Mouse (Mus musculus) naive thymus-derived CD4-positive, alpha-beta T cell, adult 2 months (primary cell): Measurements from ENCODE around the gene Bdp1.
A peak's percentile ranks its signal among the peaks of the same experiment; 100 is the strongest.

Source experiments
- DNase-seq: peaks from one replicate; pipeline ENCODE4 v3.0.0-alpha.2; 2011; ENCODE audit warnings: low read depth

Bdp1 gene

GRCm38 (mm10) chr13:100001790-100002196 is 102.1 kb downstream of the Bdp1 start:
- DNase-seq = peak; percentile 78

- no peak for DNase-seq
Measured at GRCm38 (mm10) chr13:99999078-99999477, 104.8 kb downstream of the Bdp1 start.

- no peak for DNase-seq
Measured at GRCm38 (mm10) chr13:99998099-99998498, 105.8 kb downstream of the Bdp1 start.

- DNase-seq = no peak
Measured at GRCm38 (mm10) chr13:99989592-99989991, 114.3 kb downstream of the Bdp1 start.

- no peak for DNase-seq
Measured at GRCm38 (mm10) chr13:99983320-99983719, 120.5 kb downstream of the Bdp1 start.

- DNase-seq = no peak
Measured at GRCm38 (mm10) chr13:99979406-99979805, 124.5 kb downstream of the Bdp1 start.

- DNase-seq = no peak
Measured at GRCm38 (mm10) chr13:99970089-99970488, 133.8 kb downstream of the Bdp1 start.
